Mouse (Mus musculus) forebrain, embryonic 10.5 days (tissue): ENCODE data around the gene Anxa3. TPM values are rescaled to one million over a fixed set of nuclear protein-coding genes. Genes with fewer than 3 reads are reported as not detected.

Source experiments
- DNase-seq: peaks from one replicate; pipeline ENCODE4 v3.0.0-alpha.2; 2017; ENCODE audit warnings: low spot score; ENCODE audit errors: extremely low spot score
- H3K27ac ChIP-seq: fragments of 300-500 bp; sonication (generic); 2 replicates; pipeline ENCODE4 v1.5.1; 2016; ENCODE audit warnings: mild to moderate bottlenecking
- H3K27me3 ChIP-seq: fragments of 300-500 bp; sonication (generic); 2 replicates; pipeline ENCODE4 v1.6.1; 2016; ENCODE audit warnings: mild to moderate bottlenecking; ENCODE audit not compliant: poor library complexity, severe bottlenecking
- H3K36me3 ChIP-seq: fragments of 300-500 bp; sonication (generic); replicated peaks from 2 replicates; pipeline ENCODE4 v1.6.1; 2016; ENCODE audit warnings: mild to moderate bottlenecking, moderate library complexity
- H3K4me1 ChIP-seq: fragments of 300-500 bp; sonication (generic); 2 replicates; pipeline ENCODE4 v1.6.1; 2016
- H3K4me3 ChIP-seq: fragments of 300-500 bp; sonication (generic); 2 replicates; pipeline ENCODE4 v1.5.1; 2016; ENCODE audit warnings: mild to moderate bottlenecking, moderate library complexity
- H3K9me3 ChIP-seq: fragments of 300-500 bp; sonication (generic); 2 replicates; pipeline ENCODE4 v1.6.1; 2016; ENCODE audit warnings: mild to moderate bottlenecking, moderate library complexity
- WGBS: fragments of 180-500 bp; shearing (Covaris S2); methylation state at CpG from one replicate; pipeline ENCODE4 v1.1.7; 2016; 5-methylcytosine and 5-hydroxymethylcytosine counted together
- polyA plus RNA-seq: library from polyadenylated mRNA; unstranded; fragments of >200 nt; fragmentation: Nextera tagmentation; extraction: Ambion mirVana; gene quantifications from 2 replicates; pipeline ENCODE4 v1.2.1, GENCODE M21; 2016

Anxa3 gene
- polyA plus RNA-seq, 1 experiment from 2014 or later = 29.6 TPM

DNA sequence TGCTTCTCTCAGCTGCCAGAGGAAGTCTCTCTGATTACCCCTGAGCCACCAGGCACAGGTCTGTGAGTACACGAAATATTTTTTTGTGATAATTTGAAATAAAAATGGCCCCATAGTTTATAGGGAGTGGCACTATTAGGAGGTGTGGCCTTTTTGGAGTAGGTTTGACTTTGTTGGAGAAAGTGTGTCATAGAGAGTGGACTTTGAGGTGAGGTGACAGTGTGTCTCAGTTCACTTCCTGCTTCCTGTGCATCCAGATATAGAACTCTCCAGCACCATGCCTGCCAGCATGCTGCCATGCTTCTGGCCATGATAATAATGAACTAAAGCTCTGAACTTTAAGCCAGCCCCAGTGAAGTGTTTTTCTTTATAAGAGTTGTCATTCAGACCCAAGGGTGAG is 66.8 kb downstream of the Anxa3 start:
- Histone ChIP-seq H3K27ac (no peak overlapping the region), H3K4me1 (no peaks in the 10 kb centered on the region), H3K36me3 (no peaks in the 10 kb centered on the region), H3K27me3 (no peaks in the 10 kb centered on the region), H3K9me3 (no peaks in the 10 kb centered on the region), H3K4me3 (no peak overlapping the region)
- WGBS = 91% methylated on average over 1 of the region's 1 CpGs
- no peak for DNase-seq

GRCm38 (mm10) chr5:96867171-96867570 is 74.0 kb downstream of the Anxa3 start:
- whole genome bisulfite sequencing = 87% methylated on average over 4 of the region's 4 CpGs

GRCm38 (mm10) chr5:96868893-96869292 is 75.8 kb downstream of the Anxa3 start:
- H3K27me3 ChIP-seq = no peaks in the 10 kb centered on the region
- H3K36me3 ChIP-seq = no peaks in the 10 kb centered on the region
- H3K9me3 ChIP-seq = no peaks in the 10 kb centered on the region
- H3K4me3 ChIP-seq = no peak overlapping the region
- 78% methylated on average over 6 of the region's 6 CpGs for WGBS
- no peak overlapping the region for H3K27ac ChIP-seq
- H3K4me1 ChIP-seq = no peaks in the 10 kb centered on the region
- no peak for DNase-seq

More at GRCm38 (mm10) chr5:96867171-96867570, 74.0 kb downstream of the Anxa3 start:
- no peak for DNase-seq
- H3K9me3 ChIP-seq = no peaks in the 10 kb centered on the region
- no peaks in the 10 kb centered on the region for H3K27me3 ChIP-seq
- H3K4me3 ChIP-seq = no peak overlapping the region
- no peak overlapping the region for H3K27ac ChIP-seq
- H3K36me3 ChIP-seq = no peaks in the 10 kb centered on the region
- no peaks in the 10 kb centered on the region for H3K4me1 ChIP-seq

DNA sequence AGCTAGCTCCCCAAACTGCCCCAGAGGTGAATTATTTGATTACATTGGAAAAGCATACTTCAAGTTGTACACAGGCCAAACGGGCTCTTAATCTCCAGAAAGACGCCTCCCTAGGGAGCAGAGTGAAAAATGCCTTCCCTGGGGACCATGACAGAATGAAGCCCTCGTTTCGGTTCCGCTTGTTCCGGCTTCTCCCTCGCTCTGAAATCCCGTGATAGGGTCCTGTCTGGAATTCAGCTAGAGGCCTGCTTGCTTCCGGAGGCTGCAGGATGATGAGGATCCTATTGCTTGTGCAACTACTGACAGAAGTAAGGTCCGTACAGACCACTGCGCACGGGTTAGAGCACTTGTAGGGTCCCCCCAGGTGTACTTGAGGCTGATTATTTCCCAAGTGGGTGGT is 77.9 kb downstream of the Anxa3 start:
- H3K27ac ChIP-seq = no peak overlapping the region
- no peak overlapping the region for H3K4me3 ChIP-seq
- 88% methylated on average over 12 of the region's 12 CpGs for WGBS
- no peaks in the 10 kb centered on the region for H3K9me3 ChIP-seq
- DNase-seq = no peak
- no peaks in the 10 kb centered on the region for H3K27me3 ChIP-seq
- H3K36me3 ChIP-seq = no peaks in the 10 kb centered on the region
- H3K4me1 ChIP-seq = no peaks in the 10 kb centered on the region

GRCm38 (mm10) chr5:96878178-96878577 is 85.0 kb downstream of the Anxa3 start:
- peaks cover 6% of the 10 kb centered on the region; the same call in 1 of the 2 replicates for H3K9me3 ChIP-seq
- no peaks in the 10 kb centered on the region for H3K36me3 ChIP-seq
- H3K4me3 ChIP-seq = no peak overlapping the region
- WGBS = 96% methylated on average over 1 of the region's 1 CpGs
- no peak overlapping the region for H3K27ac ChIP-seq
- DNase-seq = no peak
- H3K27me3 ChIP-seq = no peaks in the 10 kb centered on the region
- H3K4me1 ChIP-seq = peaks cover 4% of the 10 kb centered on the region

DNA sequence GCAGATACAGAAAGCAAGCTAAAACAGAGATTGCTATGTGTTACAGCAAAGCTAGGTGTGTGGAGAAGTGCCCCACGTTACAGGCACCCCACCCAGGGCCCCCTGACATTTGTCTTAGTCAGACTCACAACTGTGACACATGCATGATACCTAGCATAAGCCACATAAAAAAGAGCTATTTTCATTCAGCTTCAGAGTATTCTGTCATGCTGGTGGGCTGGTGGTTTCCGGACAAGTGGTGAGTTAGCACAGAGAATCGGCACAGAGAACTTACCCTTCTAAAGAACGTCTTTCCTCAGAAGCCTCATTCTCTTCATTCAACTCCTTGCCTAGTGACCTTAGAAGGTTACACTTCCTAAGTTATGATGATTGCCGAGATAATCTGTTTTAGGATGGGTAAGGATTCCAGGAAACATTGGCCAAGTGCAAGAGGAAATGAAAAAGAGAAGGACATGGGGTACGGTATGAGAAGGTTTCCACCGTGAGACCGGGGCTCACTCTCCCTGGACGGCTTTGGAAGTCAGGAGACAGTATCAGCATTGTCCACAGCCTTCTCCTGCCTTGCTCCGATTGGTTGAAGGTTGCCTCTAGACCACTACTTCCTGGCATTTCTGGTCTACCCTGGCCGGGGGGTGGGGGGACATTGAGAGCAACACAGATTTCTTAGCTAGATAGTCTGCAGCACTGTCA is 85.9 kb downstream of the Anxa3 start:
- Histone ChIP-seq H3K36me3 (no peaks in the 10 kb centered on the region), H3K27ac (no peak overlapping the region), H3K9me3 (peaks cover 6% of the 10 kb centered on the region; the same call in 1 of the 2 replicates), H3K4me1 (peaks cover 4% of the 10 kb centered on the region), H3K27me3 (no peaks in the 10 kb centered on the region), H3K4me3 (no peak overlapping the region)
- WGBS = 92% methylated on average over 11 of the region's 11 CpGs
- no peak for DNase-seq

DNA sequence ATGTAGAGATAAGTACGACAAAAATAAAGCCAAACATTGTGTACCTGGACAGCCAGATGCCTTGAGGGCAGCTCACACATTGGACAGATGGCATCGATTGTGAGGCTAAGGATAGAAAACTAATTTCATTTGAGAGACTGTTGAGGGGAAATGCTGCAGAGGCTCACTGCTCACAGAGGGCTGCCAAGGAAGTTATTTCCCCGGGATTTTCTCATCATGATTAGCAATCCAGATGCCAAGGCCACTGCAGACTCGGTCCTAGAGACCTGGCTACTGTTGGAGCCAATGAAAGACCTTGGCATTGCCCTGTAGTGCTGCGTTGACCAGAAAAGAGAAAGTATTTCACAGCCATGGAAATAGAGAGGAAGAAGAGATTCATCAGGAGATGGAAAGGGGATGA is 87.1 kb downstream of the Anxa3 start:
- no peak for DNase-seq
- Histone ChIP-seq H3K27ac (no peak overlapping the region), H3K4me3 (no peak overlapping the region), H3K27me3 (no peaks in the 10 kb centered on the region), H3K9me3 (peaks cover 6% of the 10 kb centered on the region; the same call in 1 of the 2 replicates), H3K36me3 (no peaks in the 10 kb centered on the region), H3K4me1 (peaks cover 4% of the 10 kb centered on the region)
- WGBS = 70% methylated on average over 5 of the region's 5 CpGs

DNA sequence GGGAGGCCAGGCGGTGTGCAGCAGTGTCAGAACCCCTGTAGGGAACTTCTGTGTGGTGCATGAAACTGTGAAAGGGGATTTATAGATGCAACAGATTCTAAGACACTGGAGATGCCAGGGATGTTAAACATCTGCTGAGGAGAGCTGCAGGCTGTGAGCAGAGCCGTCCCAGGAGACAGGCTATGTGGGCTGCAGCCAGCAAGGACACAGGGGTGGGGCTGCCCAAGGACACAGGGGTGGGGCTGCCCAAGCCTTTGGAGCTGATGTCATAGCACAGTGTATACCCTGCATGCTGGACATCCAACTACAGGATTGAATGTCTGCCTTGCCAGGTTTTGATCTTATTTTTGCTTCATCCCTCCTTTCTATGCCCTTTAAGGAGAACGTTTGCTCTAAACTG is 88.0 kb downstream of the Anxa3 start:
- Histone ChIP-seq H3K27me3 (no peaks in the 10 kb centered on the region), H3K4me1 (peaks cover 4% of the 10 kb centered on the region), H3K4me3 (no peak overlapping the region), H3K36me3 (no peaks in the 10 kb centered on the region), H3K27ac (no peak overlapping the region), H3K9me3 (peaks cover 6% of the 10 kb centered on the region; the same call in 1 of the 2 replicates)
- DNase-seq = no peak
- WGBS = 67% methylated on average over 3 of the region's 3 CpGs

GRCm38 (mm10) chr5:96881613-96882012 is 88.5 kb downstream of the Anxa3 start:
- 75% methylated on average over 3 of the region's 3 CpGs for WGBS
- Histone ChIP-seq H3K4me3 (no peak overlapping the region), H3K27ac (no peak overlapping the region), H3K9me3 (peaks cover 6% of the 10 kb centered on the region; the same call in 1 of the 2 replicates), H3K4me1 (peaks cover 4% of the 10 kb centered on the region), H3K36me3 (no peaks in the 10 kb centered on the region), H3K27me3 (no peaks in the 10 kb centered on the region)
- DNase-seq = no peak

DNA sequence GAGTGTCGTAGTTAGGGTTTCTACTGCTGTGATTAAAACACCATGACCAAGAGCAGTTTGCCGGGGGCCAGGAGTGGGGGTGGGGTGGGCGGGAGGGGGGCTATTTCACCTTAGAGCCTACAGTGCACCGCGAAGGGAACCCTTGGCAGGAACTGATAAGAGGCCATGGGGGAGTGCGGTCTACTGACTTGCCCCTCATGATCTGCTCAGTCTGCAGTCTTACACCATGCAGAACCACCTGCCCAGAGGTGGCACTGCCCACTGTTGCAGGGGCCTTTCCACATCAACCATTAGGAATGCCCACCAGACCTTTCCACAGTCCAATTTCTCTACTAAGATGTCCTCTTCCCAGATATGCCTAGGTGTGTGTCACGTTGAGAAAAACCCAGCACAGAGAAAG is 92.1 kb downstream of the Anxa3 start:
- 89% methylated on average over 7 of the region's 7 CpGs for WGBS
- H3K4me1 ChIP-seq = peaks cover 4% of the 10 kb centered on the region
- no peak overlapping the region for H3K4me3 ChIP-seq
- no peaks in the 10 kb centered on the region for H3K36me3 ChIP-seq
- H3K9me3 ChIP-seq = no peaks in the 10 kb centered on the region
- no peak overlapping the region for H3K27ac ChIP-seq
- DNase-seq = no peak
- H3K27me3 ChIP-seq = no peaks in the 10 kb centered on the region

DNA sequence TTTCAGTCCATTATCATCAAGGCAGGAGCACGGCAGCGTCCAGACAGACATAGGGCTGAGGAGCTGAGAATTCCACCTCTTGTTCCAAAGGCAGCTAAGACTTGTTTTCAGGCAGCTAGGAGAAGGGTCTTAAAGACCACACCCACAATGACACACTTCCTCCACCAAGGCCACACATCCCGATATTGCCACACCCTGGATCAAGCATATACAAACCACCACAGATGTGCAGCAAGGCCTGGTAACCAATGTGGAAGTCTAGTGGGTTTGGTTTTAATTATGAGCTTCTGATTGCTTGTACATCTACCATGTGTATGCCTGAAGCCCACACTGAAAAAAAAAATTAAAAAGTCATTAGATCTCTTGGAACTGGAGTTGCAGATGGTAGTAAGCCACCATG is 95.3 kb downstream of the Anxa3 start:
- no peaks in the 10 kb centered on the region for H3K27me3 ChIP-seq
- H3K9me3 ChIP-seq = no peaks in the 10 kb centered on the region
- H3K27ac ChIP-seq = no peak overlapping the region
- no peaks in the 10 kb centered on the region for H3K36me3 ChIP-seq
- no peak for DNase-seq
- WGBS = 97% methylated on average over 3 of the region's 3 CpGs
- H3K4me3 ChIP-seq = no peak overlapping the region
- H3K4me1 ChIP-seq = no peaks in the 10 kb centered on the region

- WGBS = 83% methylated on average over 5 of the region's 5 CpGs
- Histone ChIP-seq H3K27me3 (no peaks in the 10 kb centered on the region), H3K9me3 (no peaks in the 10 kb centered on the region), H3K36me3 (no peaks in the 10 kb centered on the region), H3K27ac (no peak overlapping the region), H3K4me3 (no peak overlapping the region), H3K4me1 (no peaks in the 10 kb centered on the region)
- DNase-seq = no peak
These were observed 97.2 kb downstream of the Anxa3 start for GRCm38 (mm10) chr5:96890367-96890766.
